In the genomic region with DNA sequence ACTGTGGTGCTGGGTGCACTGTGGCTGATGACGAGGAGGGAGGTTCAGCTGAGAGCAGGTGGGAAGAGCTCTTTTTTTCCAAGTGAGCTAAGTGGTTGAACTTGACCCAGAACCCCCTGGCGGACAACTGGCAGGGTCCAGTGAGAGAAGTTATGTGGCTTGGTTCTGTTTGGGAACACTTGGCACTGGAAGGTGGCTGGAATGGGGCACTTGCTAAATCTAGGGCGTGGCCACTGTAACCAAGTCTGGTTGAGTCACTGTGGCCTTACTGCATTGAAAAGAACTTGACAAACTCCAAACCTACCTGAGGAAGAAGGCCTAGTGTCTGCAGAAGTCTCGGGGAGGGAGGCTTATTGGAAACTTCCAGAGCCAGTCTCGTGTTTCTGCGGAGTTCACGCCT, we compare ENCODE assay signal across 6 mouse cellular contexts.
"Had no signal": no experiment of that assay in that cellular context is flagged by ENCODE, and none has a peak within 500 bp of the region (broad histone marks: within the 10 kb centered on the region; RNA-seq: fewer than 3 reads in every experiment).

No protein-coding gene starts in this region.

- DNase-seq: liver, embryonic 13.5 days; liver, postnatal 0 days; right cerebral cortex, postnatal 14 days; thymus, adult 2 months; thymus, postnatal 25 days; thymus, postnatal 4 days had no signal
